Mouse (Mus musculus) frontal cortex, postnatal 25 days (tissue): ENCODE data around the gene Dusp11.
A peak's percentile ranks its signal among the peaks of the same experiment; 100 is the strongest.
"Not testable (repeated sequence)": the region's sequence is repeated elsewhere in the genome, so short reads cannot be mapped to it uniquely, and the experiment has no call there.

Experiments
- DNase-seq, 2 experiments: peaks; one replicate each; pipeline ENCODE4 v3.0.0; 2022; ENCODE audit warnings: low spot score in 2 of 2

The Dusp11 gene

GRCm38 (mm10) chr6:85961101-85962091, at the start of gene Dusp11:
TSS of gene Dusp11 (minus strand) at chr6:85961667.
- DNase-seq: peak; percentile 85 to 89

- DNase-seq: peak; percentile 27 to 37
Observed at GRCm38 (mm10) chr6:86009980-86010379, 48.5 kb upstream of the Dusp11 start.

- DNase-seq: peak; percentile 56 to 67
Observed at GRCm38 (mm10) chr6:86004271-86005148, 43.0 kb upstream of the Dusp11 start.

GRCm38 (mm10) chr6:86003405-86003925, 42.0 kb upstream of the Dusp11 start:
- DNase-seq: no peak

DNA sequence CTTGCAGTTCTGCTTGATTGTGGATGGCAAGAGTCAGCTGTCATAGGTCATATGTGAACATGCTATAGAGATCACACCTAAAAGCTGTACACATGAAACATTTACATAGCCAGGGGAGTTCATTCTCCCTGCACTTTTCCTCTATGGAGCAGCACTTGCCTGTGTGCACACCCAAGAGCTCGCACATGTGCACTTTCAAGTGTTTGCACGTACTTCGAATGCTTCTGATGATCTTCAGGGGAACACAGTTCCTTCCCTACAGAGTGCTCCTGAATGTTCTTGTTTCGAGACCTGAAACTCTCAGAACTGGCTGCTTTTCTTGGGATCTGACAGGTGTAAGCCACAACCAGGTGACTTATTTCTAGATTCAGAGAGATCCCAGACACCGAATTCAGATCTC, 29.3 kb upstream of the Dusp11 start:
- DNase-seq: not testable (repeated sequence)

- not testable (repeated sequence) for DNase-seq
Observed at GRCm38 (mm10) chr6:85989570-85989969, 28.1 kb upstream of the Dusp11 start.

- DNase-seq: no peak
Observed at GRCm38 (mm10) chr6:85984351-85984750, 22.9 kb upstream of the Dusp11 start.

GRCm38 (mm10) chr6:85978736-85979135, 17.3 kb upstream of the Dusp11 start:
- DNase-seq: not testable (repeated sequence)

- DNase-seq: no peak
Observed at GRCm38 (mm10) chr6:85976242-85976641, 14.8 kb upstream of the Dusp11 start.

DNA sequence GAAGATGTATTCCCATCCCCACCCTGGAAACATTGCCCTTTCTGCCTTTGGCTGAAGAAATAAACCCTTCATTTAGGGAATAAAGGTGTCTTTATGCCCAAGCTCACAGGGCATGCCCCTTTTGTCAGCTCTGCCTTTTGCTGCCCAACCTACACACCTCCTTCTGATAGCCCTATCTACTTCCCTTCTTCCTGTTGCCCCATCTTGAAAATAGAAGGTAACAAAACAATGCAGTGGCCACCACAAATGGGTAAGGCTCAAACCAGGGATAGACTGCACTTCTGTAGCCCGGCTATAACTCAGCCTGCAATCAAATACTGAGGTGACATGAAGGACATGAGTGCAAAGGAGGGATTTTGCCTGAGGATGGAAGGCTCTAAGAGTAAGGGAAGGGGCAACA, 14.3 kb upstream of the Dusp11 start:
- no peak for DNase-seq

DNA sequence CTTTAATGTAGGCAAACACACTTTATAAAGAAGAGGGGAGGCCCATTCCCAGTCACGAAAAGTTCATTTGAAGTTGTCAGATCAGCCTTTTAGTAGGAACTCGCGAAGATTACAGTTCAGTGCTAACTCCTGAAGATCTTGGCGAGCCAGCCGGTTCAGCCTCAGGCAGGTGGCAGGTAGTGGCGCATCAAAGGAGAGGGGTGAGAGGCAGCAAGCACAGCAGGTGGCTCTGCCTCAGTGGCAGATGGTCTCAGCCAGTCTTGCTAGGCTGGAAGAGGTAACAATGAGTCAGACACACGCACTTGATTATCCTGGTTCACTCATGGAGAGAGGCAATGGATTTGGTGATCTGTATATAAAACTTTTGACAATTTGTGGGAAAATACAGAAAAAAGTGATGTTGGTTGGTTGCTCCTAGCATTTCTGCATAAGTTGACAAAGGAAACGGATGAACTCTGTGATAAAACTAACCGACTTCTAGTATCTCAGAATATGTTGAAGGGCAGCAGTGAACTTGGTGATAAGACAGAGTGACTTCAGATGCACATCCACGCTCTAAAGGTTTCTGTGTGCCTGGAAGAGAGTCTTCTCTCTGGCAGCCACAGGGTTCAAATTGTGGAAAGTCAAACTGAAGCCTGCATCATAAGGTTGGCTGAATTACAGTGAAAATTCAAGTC, 13.6 kb upstream of the Dusp11 start:
- no peak for DNase-seq

DNA sequence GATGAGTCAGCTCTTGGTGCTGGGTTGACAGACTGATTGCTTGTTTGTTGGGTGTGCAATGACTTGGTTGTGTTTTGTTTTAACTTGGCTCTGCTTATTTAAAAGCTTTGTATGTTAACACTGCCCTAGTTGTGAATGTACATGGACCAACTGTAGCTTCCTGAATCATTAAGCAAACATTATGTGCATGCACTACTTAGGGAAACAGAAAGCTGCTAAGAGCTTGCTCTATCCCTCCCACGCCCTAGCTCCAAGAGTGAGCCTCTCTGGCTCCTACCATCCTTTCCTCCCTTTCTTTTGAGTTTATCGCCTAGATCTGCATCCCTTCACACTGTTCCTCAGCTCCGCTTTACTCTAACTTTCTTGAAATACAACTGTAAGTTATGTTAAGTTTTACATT, 11.9 kb upstream of the Dusp11 start:
- DNase-seq: no peak

GRCm38 (mm10) chr6:85972699-85973098, 11.2 kb upstream of the Dusp11 start:
- DNase-seq: no peak

- no peak for DNase-seq
Observed at GRCm38 (mm10) chr6:85969889-85970288, 8.4 kb upstream of the Dusp11 start.

DNA sequence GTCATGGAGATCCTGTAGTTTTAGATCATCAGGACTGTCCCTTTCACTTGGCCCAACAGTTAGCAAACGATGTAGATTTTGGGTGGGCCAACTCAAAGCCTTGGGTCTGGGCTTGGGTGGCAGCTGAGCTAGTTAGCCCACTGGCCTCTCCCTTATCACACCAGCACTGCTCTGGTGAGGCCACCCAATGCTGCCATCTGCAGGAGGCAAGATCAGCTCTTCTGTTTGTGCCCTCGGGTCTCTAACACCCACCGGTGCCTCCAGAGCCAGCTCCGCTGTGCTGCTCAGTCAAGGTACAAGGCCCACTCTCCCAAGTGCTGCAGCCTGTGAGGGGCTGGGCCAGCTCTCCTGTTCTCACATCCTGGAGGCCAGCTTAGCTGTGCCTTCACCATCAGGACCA, 5.2 kb upstream of the Dusp11 start:
- no peak for DNase-seq

DNA sequence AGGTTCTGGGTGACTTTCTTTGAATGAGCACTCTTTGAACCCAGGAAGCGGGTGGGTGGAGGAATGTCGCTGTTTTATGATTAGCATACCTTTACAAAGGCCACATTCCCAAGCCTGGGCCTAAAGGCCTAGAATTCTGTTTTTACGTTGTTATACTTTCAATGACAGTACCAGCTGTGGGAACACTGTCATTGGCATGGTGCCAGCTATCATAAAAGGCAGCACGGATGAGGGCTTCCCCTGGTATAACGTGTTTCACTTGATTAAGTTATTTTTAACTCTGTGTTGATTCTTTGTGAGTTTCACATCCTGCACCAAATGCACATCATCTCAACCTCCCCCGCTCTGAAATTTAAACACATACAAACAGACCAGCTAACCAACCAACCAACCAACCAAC, 4.6 kb upstream of the Dusp11 start:
- not testable (repeated sequence) for DNase-seq

DNA sequence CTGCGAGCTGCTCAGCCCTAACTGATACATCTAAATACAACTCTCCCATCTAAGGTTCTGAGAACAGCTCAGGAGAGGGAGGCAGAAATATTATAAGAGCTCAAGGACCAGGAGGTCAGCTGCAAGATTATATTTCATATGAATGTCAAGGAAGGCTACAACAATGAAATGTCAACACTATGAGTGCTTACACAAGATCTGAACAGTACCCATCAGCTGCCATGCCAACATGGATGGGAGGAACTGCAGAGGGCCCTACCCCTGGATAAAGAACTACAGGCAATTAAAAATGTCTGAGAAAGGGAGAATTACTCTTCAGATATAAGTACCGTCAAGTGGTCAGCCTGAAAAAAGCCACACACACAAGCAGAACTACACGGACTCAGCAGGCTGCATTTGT, 3.9 kb downstream of the Dusp11 start:
- DNase-seq: no peak

DNA sequence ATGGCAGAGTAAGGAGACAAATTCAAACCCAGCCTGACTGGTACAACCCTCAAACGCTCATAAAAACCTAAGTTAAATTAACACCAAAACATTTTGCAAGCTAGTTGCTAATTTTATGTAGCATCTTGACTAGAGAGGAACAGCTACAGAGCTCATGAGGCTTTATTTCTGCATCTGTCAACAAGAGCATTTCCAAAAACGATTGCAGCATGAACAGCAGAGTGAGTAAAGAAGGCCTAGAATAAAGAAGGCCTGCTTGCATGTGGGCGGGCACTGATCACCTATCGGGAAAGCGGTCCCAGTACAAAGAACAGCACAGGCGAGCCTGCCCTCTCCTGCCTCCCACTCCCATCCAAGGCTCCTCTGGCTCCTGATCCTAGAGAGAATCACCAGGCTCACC, 12.9 kb downstream of the Dusp11 start:
- DNase-seq: no peak

GRCm38 (mm10) chr6:85942469-85942868, 19.0 kb downstream of the Dusp11 start:
- DNase-seq: no peak

DNA sequence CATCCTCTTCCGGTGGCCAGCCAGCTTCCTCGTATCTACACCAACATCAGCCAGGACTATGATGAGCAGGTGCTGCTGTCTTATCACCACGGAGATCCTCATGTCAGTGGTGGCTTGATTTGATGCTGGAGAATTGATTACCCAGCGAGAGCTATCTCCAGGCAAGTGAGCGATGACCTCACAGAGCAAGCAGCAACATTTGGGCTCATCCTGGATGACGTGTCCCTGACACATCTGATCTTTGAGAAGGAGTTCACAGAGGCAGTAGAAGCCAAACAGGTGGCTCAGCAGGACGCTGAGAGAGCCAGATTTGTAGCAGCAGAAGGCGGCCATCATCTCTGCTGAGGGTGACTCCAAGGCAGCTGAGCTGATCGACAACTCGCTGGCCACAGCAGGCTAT, 22.8 kb downstream of the Dusp11 start:
- DNase-seq: no peak
